In genomic region chr4:152079931-152080330, GRCm38 (mm10) we compare ENCODE assay signal across 27 mouse cellular contexts. TPM values are rescaled to one million over a fixed set of nuclear protein-coding genes. Genes with fewer than 3 reads are reported as not detected.
DNase-seq lines count a peak whose midpoint lies in the region; ATAC-seq and TF ChIP-seq lines count a peak whose summit lies in the region.
"Had no signal": no experiment of that assay in that cellular context is flagged by ENCODE, and none has a peak within 500 bp of the region (broad histone marks: within the 10 kb centered on the region; RNA-seq: fewer than 3 reads in every experiment).

No protein-coding gene starts in this region.

- no peak for TF ChIP-seq EP300 in liver, postnatal 0 days (IDR thresholded peaks at IDR 0.05; ENCODE audit: low read depth)

- no peaks in the 10 kb centered on the region for H3K36me3 ChIP-seq in heart, embryonic 12.5 days
- H3K36me3 ChIP-seq in liver, embryonic 16.5 days (ENCODE audit: control insufficient read depth, insufficient read depth): no peaks in the 10 kb centered on the region
- H3K36me3 ChIP-seq in liver, postnatal 0 days (replicated peaks; ENCODE audit: insufficient read depth, low read length): no peaks in the 10 kb centered on the region
- H3K36me3 ChIP-seq: embryonic facial prominence, embryonic 12.5 days; hindbrain, embryonic 15.5 days; intestine, embryonic 15.5 days; limb, embryonic 12.5 days had no signal

- no peak overlapping the region for H3K4me2 ChIP-seq in heart, embryonic 12.5 days
- no peak overlapping the region for H3K4me2 ChIP-seq in liver, embryonic 16.5 days (ENCODE audit: low read depth, low read length)
- H3K4me2 ChIP-seq in liver, postnatal 0 days (ENCODE audit: low read depth, low read length): no peak overlapping the region
- H3K4me2 ChIP-seq: embryonic facial prominence, embryonic 12.5 days; hindbrain, embryonic 15.5 days; intestine, embryonic 15.5 days; limb, embryonic 12.5 days; liver, embryonic 11.5 days; midbrain, embryonic 11.5 days had no signal

- no peaks in the 10 kb centered on the region for H3K9me3 ChIP-seq in heart, embryonic 12.5 days (replicated peaks)
- H3K9me3 ChIP-seq in liver, embryonic 16.5 days (replicated peaks; ENCODE audit: control insufficient read depth, low read length): no peaks in the 10 kb centered on the region
- H3K9me3 ChIP-seq in liver, postnatal 0 days (ENCODE audit: low read length): no peaks in the 10 kb centered on the region
- H3K9me3 ChIP-seq: embryonic facial prominence, embryonic 12.5 days; hindbrain, embryonic 15.5 days; intestine, embryonic 15.5 days; limb, embryonic 12.5 days had no signal

- peaks cover 9% of the 10 kb centered on the region; the same call in 1 of the 2 replicates for H3K27me3 ChIP-seq in heart, embryonic 12.5 days (replicated peaks)
- H3K27me3 ChIP-seq in liver, embryonic 16.5 days (ENCODE audit: control insufficient read depth, insufficient read depth, low read depth, low read length): peaks cover 2% of the 10 kb centered on the region; the same call in 1 of the 2 replicates
- H3K27me3 ChIP-seq in liver, postnatal 0 days (ENCODE audit: insufficient read depth, low read length): no peaks in the 10 kb centered on the region
- H3K27me3 ChIP-seq: hindbrain, embryonic 15.5 days had no signal

- no peak for ATAC-seq in heart, embryonic 12.5 days (ENCODE audit: insufficient number of reproducible peaks, low FRiP score)
- 0 out of 2 replicates have a peak, but pooled peaks have one; percentile 10 for ATAC-seq in liver, embryonic 16.5 days (ENCODE audit: low read depth)
- no peak for ATAC-seq in liver, postnatal 0 days
- ATAC-seq: forebrain, postnatal 0 days; intestine, embryonic 15.5 days had no signal

- no peak overlapping the region for H3K27ac ChIP-seq in heart, embryonic 12.5 days (ENCODE audit: poor library complexity, severe bottlenecking)
- H3K27ac ChIP-seq in liver, embryonic 16.5 days (ENCODE audit: low read length): no peak overlapping the region
- no peak overlapping the region for H3K27ac ChIP-seq in liver, postnatal 0 days (ENCODE audit: low read depth)
- H3K27ac ChIP-seq: embryonic facial prominence, embryonic 12.5 days; hindbrain, embryonic 15.5 days; intestine, embryonic 15.5 days; limb, embryonic 12.5 days had no signal

- H3K9ac ChIP-seq in heart, embryonic 12.5 days: no peak overlapping the region
- H3K9ac ChIP-seq in liver, embryonic 16.5 days (ENCODE audit: low read depth, low read length): no peak overlapping the region
- no peak overlapping the region for H3K9ac ChIP-seq in liver, postnatal 0 days (replicated peaks)
- H3K9ac ChIP-seq: embryonic facial prominence, embryonic 12.5 days; forebrain, postnatal 0 days; hindbrain, embryonic 15.5 days; intestine, embryonic 15.5 days; limb, embryonic 12.5 days had no signal

- no peak overlapping the region for H3K4me3 ChIP-seq in heart, embryonic 12.5 days
- H3K4me3 ChIP-seq in liver, embryonic 16.5 days (ENCODE audit: low read depth, low read length): no peak overlapping the region
- H3K4me3 ChIP-seq in liver, postnatal 0 days (ENCODE audit: low read depth, low read length): no peak overlapping the region
- H3K4me3 ChIP-seq: embryonic facial prominence, embryonic 12.5 days; hindbrain, embryonic 15.5 days; intestine, embryonic 15.5 days; limb, embryonic 12.5 days had no signal

- peak; percentile 10 to 43 for DNase-seq in heart, adult 18-20 months
- no peak for DNase-seq in liver, postnatal 0 days
- DNase-seq in Muller cell, postnatal 12 days (ENCODE audit: inconsistent ontology term): peak; percentile 84
- DNase-seq in testis, postnatal 14 days (ENCODE audit: low spot score): peak; percentile 79
- no peak for DNase-seq in right cerebral cortex, postnatal 4 days
- DNase-seq: adrenal gland, postnatal 36 days; cerebellum, adult 9-11 months; forebrain, postnatal 0 days; heart, postnatal 4 days; kidney, postnatal 10 days; lung, adult 2 months; lung, postnatal 14 days; thymus, adult 2 months; thymus, postnatal 4 days had no signal

- H3K4me1 ChIP-seq in heart, embryonic 12.5 days (replicated peaks): peaks cover 7% of the 10 kb centered on the region
- H3K4me1 ChIP-seq in liver, embryonic 16.5 days (ENCODE audit: control insufficient read depth, low read depth, low read length): no peaks in the 10 kb centered on the region
- H3K4me1 ChIP-seq in liver, postnatal 0 days (ENCODE audit: insufficient read depth): no peaks in the 10 kb centered on the region
- H3K4me1 ChIP-seq: hindbrain, embryonic 15.5 days; intestine, embryonic 15.5 days had no signal

- WGBS in heart, embryonic 12.5 days: 60% methylated on average over 7 of the region's 7 CpGs
- 47% methylated on average over 7 of the region's 7 CpGs for WGBS in liver, embryonic 16.5 days (ENCODE audit: insufficient replicate concordance)
- WGBS in liver, postnatal 0 days (ENCODE audit: insufficient replicate concordance): 58% methylated on average over 7 of the region's 7 CpGs

- no peak for TF ChIP-seq CTCF in liver, postnatal 0 days (IDR thresholded peaks at IDR 0.05; ENCODE audit: low read depth)

RNA-seq across cellular contexts. Expression of gene Plekhg5, which starts 7.6 kb away (rescaled TPM):
- 10 to 100 TPM; 10.9 to 15.9 TPM for total RNA-seq in heart, adult 18-20 months (2021)
- 13.6 and 14.1 TPM in 2 replicates for polyA plus RNA-seq in heart, embryonic 12.5 days (2016; fragmentation: Nextera tagmentation; extraction: Ambion mirVana)
- polyA plus RNA-seq in liver, embryonic 16.5 days (2015; fragmentation: Nextera tagmentation; extraction: Ambion mirVana): 4.8 and 5.1 TPM in 2 replicates
- 1.8 and 2.1 TPM in 2 replicates for polyA plus RNA-seq in liver, postnatal 0 days (2015; fragmentation: Nextera tagmentation; extraction: Ambion mirVana)

RNA-seq across cellular contexts. Expression of gene Tnfrsf25, which starts 35.8 kb away (rescaled TPM):
- 1 to 10 TPM; 1.4 to 1.6 TPM for total RNA-seq in heart, adult 18-20 months (2021)
- polyA plus RNA-seq in heart, embryonic 12.5 days (2016; fragmentation: Nextera tagmentation; extraction: Ambion mirVana): 0.86 and 1.1 TPM in 2 replicates
- polyA plus RNA-seq in liver, embryonic 16.5 days (2015; fragmentation: Nextera tagmentation; extraction: Ambion mirVana): 0.12 and 0.25 TPM in 2 replicates
- 0.15 TPM in 1 of 2 replicates, not detected in the other for polyA plus RNA-seq in liver, postnatal 0 days (2015; fragmentation: Nextera tagmentation; extraction: Ambion mirVana)
- total RNA-seq: common myeloid progenitor, adult 5-6 weeks had no signal
- polyA plus RNA-seq: forebrain, embryonic 11.5 days had no signal

RNA-seq across cellular contexts. Expression of gene Nol9, which starts 40.8 kb away (rescaled TPM):
- total RNA-seq in heart, adult 18-20 months (2021): 10 to 100 TPM; 10.2 to 11.9 TPM
- polyA plus RNA-seq in heart, embryonic 12.5 days (2016; fragmentation: Nextera tagmentation; extraction: Ambion mirVana): 23.1 and 25.8 TPM in 2 replicates
- 10.5 and 11.5 TPM in 2 replicates for polyA plus RNA-seq in liver, embryonic 16.5 days (2015; fragmentation: Nextera tagmentation; extraction: Ambion mirVana)
- 8.0 and 8.5 TPM in 2 replicates for polyA plus RNA-seq in liver, postnatal 0 days (2015; fragmentation: Nextera tagmentation; extraction: Ambion mirVana)

RNA-seq across cellular contexts. Expression of gene Tas1r1, which starts 41.6 kb away (rescaled TPM):
- under 1 TPM; 0.10 to 0.13 TPM for total RNA-seq in heart, adult 18-20 months (2021)
- polyA plus RNA-seq in heart, embryonic 12.5 days (2016; fragmentation: Nextera tagmentation; extraction: Ambion mirVana): 0.06 and 0.13 TPM in 2 replicates
- 0.11 and 0.12 TPM in 2 replicates for polyA plus RNA-seq in liver, embryonic 16.5 days (2015; fragmentation: Nextera tagmentation; extraction: Ambion mirVana)
- polyA plus RNA-seq in liver, postnatal 0 days (2015; fragmentation: Nextera tagmentation; extraction: Ambion mirVana): 0.07 TPM in 2 replicates
- total RNA-seq: adrenal gland, adult 18-20 months; adrenal gland, postnatal 36 days; heart, adult 8-10 months; neutrophil, adult 5-6 weeks had no signal

RNA-seq across cellular contexts. Expression of gene Zbtb48, which starts 52.5 kb away (rescaled TPM):
- 1 to 10 TPM; 3.4 to 3.6 TPM for total RNA-seq in heart, adult 18-20 months (2021)
- 13.9 and 15.1 TPM in 2 replicates for polyA plus RNA-seq in heart, embryonic 12.5 days (2016; fragmentation: Nextera tagmentation; extraction: Ambion mirVana)
- 8.0 and 11.1 TPM in 2 replicates for polyA plus RNA-seq in liver, embryonic 16.5 days (2015; fragmentation: Nextera tagmentation; extraction: Ambion mirVana)
- polyA plus RNA-seq in liver, postnatal 0 days (2015; fragmentation: Nextera tagmentation; extraction: Ambion mirVana): 7.4 and 8.5 TPM in 2 replicates

Comparison
In these comparisons a context has a peak if more than half of its experiments do, and no peak if none do; other contexts are left out.
1. DNase-seq: peak in heart, adult 18-20 months (2 of 2), Muller cell, postnatal 12 days (single experiment) and testis, postnatal 14 days (single experiment); none in liver, postnatal 0 days (single experiment) and right cerebral cortex, postnatal 4 days (single experiment).